Mouse (Mus musculus) MEL (cell line): ENCODE measurements around the gene Dnah14. TPM values are rescaled to one million over a fixed set of nuclear protein-coding genes. Genes with fewer than 3 reads are reported as not detected.
A peak's percentile ranks its signal among the peaks of the same experiment; 100 is the strongest.

ENCODE experiments used
- DNase-seq: peaks from one replicate; pipeline ENCODE4 v3.0.0; 2011; ENCODE audit warnings: low read depth, low spot score
- H3K27ac ChIP-seq: 2 replicates; pipeline ENCODE4 v1.5.1; 2012; ENCODE audit warnings: low read depth, mild to moderate bottlenecking, control low read depth, low read length, moderate library complexity; ENCODE audit not compliant: control insufficient read depth
- H3K27me3 ChIP-seq, 2 experiments: fragments of 150-350 bp in 1 of 2; sonication (generic) in 1 of 2; 2 replicates each; pipeline ENCODE4 v1.6.1; 2012; ENCODE audit warnings: low read length in 2 of 2, mild to moderate bottlenecking in 2 of 2, improper control_type of control experiment in 1 of 2, moderate library complexity in 1 of 2; ENCODE audit not compliant: insufficient read depth in 2 of 2, control insufficient read depth in 1 of 2
- H3K36me3 ChIP-seq, 2 experiments: 2 replicates each; pipeline ENCODE4 v1.6.1; 2012 to 2014; ENCODE audit warnings: low read length in 2 of 2, improper control_type of control experiment in 1 of 2, inconsistent platforms in 1 of 2, mild to moderate bottlenecking in 1 of 2; ENCODE audit not compliant: insufficient read depth in 2 of 2, control insufficient read depth in 1 of 2
- H3K4me1 ChIP-seq, 2 experiments: fragments of 150-350 bp in 1 of 2; sonication (generic) in 1 of 2; 2 replicates each; pipeline ENCODE4 v1.6.1; 2012; ENCODE audit warnings: low read length in 2 of 2, improper control_type of control experiment in 1 of 2, mild to moderate bottlenecking in 1 of 2; ENCODE audit not compliant: insufficient read depth in 2 of 2, control insufficient read depth in 1 of 2
- H3K4me3 ChIP-seq, 2 experiments: fragments of 150-350 bp in 1 of 2; sonication (generic) in 1 of 2; 2 replicates each; pipeline ENCODE4 v1.5.1; 2012; ENCODE audit warnings: low read depth in 2 of 2, low read length in 2 of 2, mild to moderate bottlenecking in 2 of 2, moderate library complexity in 2 of 2, control low read depth in 1 of 2, improper control_type of control experiment in 1 of 2; ENCODE audit not compliant: control insufficient read depth in 1 of 2, insufficient read depth in 1 of 2
- H3K79me2 ChIP-seq: 2 replicates; pipeline ENCODE4 v1.6.1; 2012; ENCODE audit warnings: mild to moderate bottlenecking, low read length, moderate library complexity; ENCODE audit not compliant: control insufficient read depth, poor library complexity, insufficient read depth
- H3K9ac ChIP-seq: 2 replicates; pipeline ENCODE4 v1.6.1; 2012; ENCODE audit warnings: low read depth, mild to moderate bottlenecking, control low read depth, low read length, moderate library complexity; ENCODE audit not compliant: control insufficient read depth, poor library complexity, severe bottlenecking
- H3K9me3 ChIP-seq: fragments of 150-350 bp; sonication (generic); replicated peaks from 2 replicates; pipeline ENCODE4 v1.6.1; 2012; ENCODE audit warnings: mild to moderate bottlenecking, low read length, improper control_type of control experiment, moderate library complexity; ENCODE audit not compliant: insufficient read depth
- CHD1 ChIP-seq: IDR thresholded peaks from 2 replicates; pipeline ENCODE4 v1.6.1; 2012; ENCODE audit warnings: low read depth, mild to moderate bottlenecking, inconsistent platforms, low read length, improper control_type of control experiment
- EP300 ChIP-seq, 2 experiments: IDR thresholded peaks; 2 replicates each; pipeline ENCODE4 v1.6.1; 2011; ENCODE audit warnings: improper control_type of control experiment in 2 of 2, low read length in 2 of 2, low read depth in 1 of 2, mild to moderate bottlenecking in 1 of 2
- ETS1 ChIP-seq: IDR thresholded peaks from 2 replicates; pipeline ENCODE4 v1.6.1; 2012; ENCODE audit warnings: low read depth, mild to moderate bottlenecking, inconsistent platforms, low read length, improper control_type of control experiment, moderate library complexity
- GABPA ChIP-seq: IDR thresholded peaks from 2 replicates; pipeline ENCODE4 v1.6.1; 2012; ENCODE audit warnings: low read depth, mild to moderate bottlenecking, inconsistent platforms, low read length, improper control_type of control experiment, moderate library complexity
- GATA1 ChIP-seq: IDR thresholded peaks from 2 replicates; pipeline ENCODE4 v1.6.1; 2011; ENCODE audit warnings: low read depth, low read length, improper control_type of control experiment
- MAX ChIP-seq: IDR thresholded peaks from 2 replicates; pipeline ENCODE4 v1.6.1; 2011; ENCODE audit warnings: low read length, improper control_type of control experiment
- MXI1 ChIP-seq: IDR thresholded peaks from 2 replicates; pipeline ENCODE4 v1.6.1; 2011; ENCODE audit warnings: mild to moderate bottlenecking, low read depth, low read length, improper control_type of control experiment
- MYB ChIP-seq: IDR thresholded peaks from 2 replicates; pipeline ENCODE4 v1.6.1; 2011; ENCODE audit warnings: mild to moderate bottlenecking, low read depth, low read length, improper control_type of control experiment
- NELFE ChIP-seq: IDR thresholded peaks from 2 replicates; pipeline ENCODE4 v1.6.1; 2011; ENCODE audit warnings: low read depth, low read length, improper control_type of control experiment
- RAD21 ChIP-seq: IDR thresholded peaks from 2 replicates; pipeline ENCODE4 v1.6.1; 2011; ENCODE audit warnings: mild to moderate bottlenecking, low read depth, low read length, improper control_type of control experiment
- RCOR1 ChIP-seq: IDR thresholded peaks from 2 replicates; pipeline ENCODE4 v1.6.1; 2012; ENCODE audit warnings: low read depth, mild to moderate bottlenecking, inconsistent platforms, low read length, improper control_type of control experiment
- SMC3 ChIP-seq: IDR thresholded peaks from 2 replicates; pipeline ENCODE4 v1.6.1; 2011; ENCODE audit warnings: low read depth, low read length, improper control_type of control experiment
- TAL1 ChIP-seq: IDR thresholded peaks from 2 replicates; pipeline ENCODE4 v1.6.1; 2012; ENCODE audit warnings: mild to moderate bottlenecking, inconsistent platforms, low read length, moderate library complexity, mixed read lengths
- TBP ChIP-seq: IDR thresholded peaks from 2 replicates; pipeline ENCODE4 v1.8.0; 2011; ENCODE audit warnings: low read depth, low read length, improper control_type of control experiment
- TCF12 ChIP-seq: IDR thresholded peaks from 2 replicates; pipeline ENCODE4 v1.6.1; 2014; ENCODE audit warnings: low read depth, mild to moderate bottlenecking, inconsistent platforms, low read length, improper control_type of control experiment, moderate library complexity
- polyA plus RNA-seq, 2 experiments: library from polyadenylated mRNA; stranded (reverse) in 1 of 2; unstranded in 1 of 2; fragments of >175 nt in 1 of 2; fragments of >200 nt in 1 of 2; gene quantifications; 2 replicates each; pipeline versions ENCODE4 v1.2.1 to v1.2.4; 2012; ENCODE audit warnings: low replicate concordance in 2 of 2, low read depth in 1 of 2; ENCODE audit not compliant: insufficient read length in 2 of 2, insufficient read depth in 1 of 2, missing spikeins in 1 of 2
- total RNA-seq: library from RNA; depleted of rRNA; stranded (reverse); fragments of 300-350 nt; gene quantifications from 2 replicates; pipeline ENCODE4 v1.2.3, GENCODE M21; 2012

Gene Dnah14
- total and polyA plus RNA-seq, 3 experiments, result 0.77 to 1.2 TPM; not detected in 1

DNA sequence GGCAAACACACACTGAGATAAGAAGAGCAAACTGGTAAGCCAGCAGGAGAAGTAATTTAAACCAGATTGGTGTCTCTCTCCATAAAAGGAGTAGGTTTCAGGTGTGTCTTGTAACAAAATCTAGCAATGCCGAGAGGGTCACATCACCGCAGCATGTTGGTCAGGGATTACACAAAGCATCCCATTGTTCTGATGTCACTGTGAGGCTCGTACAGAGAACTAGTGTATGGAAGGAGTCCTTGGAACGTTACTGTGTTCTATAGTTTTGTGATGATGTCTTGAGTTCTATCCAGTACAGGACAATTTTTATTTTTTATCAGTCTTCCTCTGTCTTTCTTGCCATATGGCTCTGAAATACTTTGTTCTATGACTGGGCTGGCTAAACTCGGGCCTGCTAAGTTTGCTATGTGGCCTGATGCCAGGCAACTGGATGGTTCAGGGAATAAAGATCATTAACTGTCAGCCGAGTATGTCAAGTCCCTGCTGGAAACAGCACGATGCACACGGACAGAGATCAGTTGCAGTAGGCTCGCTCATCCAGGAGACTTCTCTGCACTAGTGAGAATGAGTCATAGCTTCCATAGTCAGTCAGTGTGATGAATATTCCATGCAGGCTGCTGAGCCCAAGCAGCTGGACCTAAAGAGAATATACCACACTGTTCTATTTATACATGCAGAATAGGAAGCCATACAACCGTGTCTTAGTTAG is 41.0 kb upstream of the Dnah14 start:
- H3K27me3 ChIP-seq, result no peaks in the 10 kb centered on the region
- H3K27ac ChIP-seq, result no peak overlapping the region
- no peaks in the 10 kb centered on the region for H3K9me3 ChIP-seq
- no peaks in the 10 kb centered on the region for H3K79me2 ChIP-seq
- DNase-seq, result no peak
- TF ChIP-seq TBP (no peak), NELFE (no peak), GABPA (no peak), MXI1 (no peak), MAX (no peak), MYB (no peak)
- peaks cover 4 to 32% of the 10 kb centered on the region in 2 experiments; a peak in 3 of 4 replicates for H3K4me1 ChIP-seq
- H3K36me3 ChIP-seq, result peaks cover 0 to 15% of the 10 kb centered on the region in 2 experiments; a peak in 2 of 4 replicates
- H3K4me3 ChIP-seq, result no peak overlapping the region
- H3K9ac ChIP-seq, result no peak overlapping the region

GRCm38 (mm10) chr1:181537627-181538525 is 38.5 kb upstream of the Dnah14 start:
- peaks cover 4 to 34% of the 10 kb centered on the region in 2 experiments; a peak in 3 of 4 replicates for H3K4me1 ChIP-seq
- peak; percentile 75 for TF ChIP-seq TAL1
- peak; percentile 58 for TF ChIP-seq RCOR1
- TF ChIP-seq CHD1, result no peak
- TF ChIP-seq SMC3, result no peak
- no peak for TF ChIP-seq RAD21
- TF ChIP-seq GATA1, result peak; percentile 92
- TF ChIP-seq EP300 (IDR thresholded peaks at IDR 0.05; ENCODE audit: low read depth in 1 of 2, low read length in 2 of 2), result peak; percentile 87 to 94
- TF ChIP-seq TCF12, result peak; percentile 91
- TF ChIP-seq ETS1, result peak; percentile 55
- TF ChIP-seq, all 39 proteins: peak for 6
- Histone ChIP-seq H3K9ac (no peak overlapping the region), H3K9me3 (no peaks in the 10 kb centered on the region), H3K79me2 (no peaks in the 10 kb centered on the region), H3K4me3 (no peak overlapping the region), H3K27ac (peak overlapping the region; percentile 5; the same call in 1 of the 2 replicates), H3K27me3 (no peaks in the 10 kb centered on the region), H3K36me3 (peaks cover 0 to 15% of the 10 kb centered on the region in 2 experiments; a peak in 2 of 4 replicates)
- DNase-seq, result peak; percentile 75
